Mouse (Mus musculus) effector memory CD4-positive, alpha-beta T cell, adult 7 months (primary cell): Measurements from ENCODE around the gene Shisa7. TPM values are rescaled to one million over a fixed set of nuclear protein-coding genes. Genes with fewer than 3 reads are reported as not detected.

Source experiments
- polyA plus RNA-seq: library from polyadenylated mRNA; unstranded; fragments of 100-300 nt; shearing (Covaris generic); gene quantifications from one replicate; pipeline ENCODE4 v1.2.1, GENCODE M21; 2017

The Shisa7 gene
- not detected for polyA plus RNA-seq

DNA sequence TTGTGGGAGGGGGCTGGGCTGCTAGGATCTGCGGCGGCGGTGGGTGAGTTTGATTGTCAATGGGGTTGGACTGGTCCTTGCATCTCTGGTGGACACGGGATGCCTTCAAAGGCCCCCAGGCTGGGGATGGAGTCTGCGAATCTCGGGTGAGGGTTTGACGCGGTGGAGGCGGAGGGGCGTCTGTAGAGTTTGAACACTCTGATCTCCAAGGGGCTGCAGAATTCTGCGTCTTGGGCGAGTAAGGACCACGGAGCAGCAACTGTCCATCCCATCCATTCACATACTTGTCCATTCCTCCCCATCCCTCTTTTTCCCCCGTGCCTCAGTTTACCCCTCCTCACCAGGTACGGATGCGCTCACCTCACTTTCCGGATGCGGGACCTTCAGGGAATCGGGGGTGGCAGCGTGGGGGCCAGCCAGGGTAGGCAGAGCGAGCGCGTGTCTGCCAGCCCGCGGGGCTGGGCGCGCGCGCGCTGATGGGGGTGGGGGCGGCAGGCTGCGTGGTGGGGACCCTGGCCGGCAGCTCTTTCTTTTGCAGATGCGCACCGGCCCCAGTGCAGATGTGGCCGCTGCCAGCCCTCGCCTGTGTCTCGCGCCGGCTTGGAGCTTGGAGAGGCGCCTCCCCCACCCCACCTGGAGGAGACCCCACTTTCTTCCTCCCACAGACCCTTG is at the start of gene Shisa7:
Shisa7 (minus strand) TSS at position 452 of the 672 bp plus-strand sequence.

DNA sequence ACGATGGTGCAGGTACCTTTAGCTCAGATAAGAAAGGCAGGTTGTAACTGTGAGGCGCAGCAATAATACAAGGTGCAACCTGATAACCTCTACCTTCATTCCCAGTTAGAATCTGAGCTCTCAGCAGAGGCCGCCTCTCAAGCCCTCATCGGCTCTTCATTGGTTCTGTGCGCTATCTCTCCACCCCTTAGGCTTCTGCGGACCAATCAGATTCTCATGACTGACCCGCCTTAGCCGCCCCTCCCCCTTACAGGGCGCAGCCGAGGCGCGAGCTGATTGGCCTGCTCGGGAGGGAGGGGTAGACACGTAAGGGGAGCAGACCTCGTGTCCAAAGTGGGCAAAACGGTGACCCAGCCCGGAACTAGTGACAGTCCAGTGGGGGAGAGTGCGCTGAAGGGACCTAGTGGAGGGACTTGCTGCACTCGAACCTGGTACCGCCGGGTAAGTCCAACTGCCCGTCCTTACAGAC is 32.3 kb upstream of the Shisa7 start, which contains the start of gene Isoc2a:
Isoc2a (plus strand) TSS at position 401 of the 469 bp plus-strand sequence.

DNA sequence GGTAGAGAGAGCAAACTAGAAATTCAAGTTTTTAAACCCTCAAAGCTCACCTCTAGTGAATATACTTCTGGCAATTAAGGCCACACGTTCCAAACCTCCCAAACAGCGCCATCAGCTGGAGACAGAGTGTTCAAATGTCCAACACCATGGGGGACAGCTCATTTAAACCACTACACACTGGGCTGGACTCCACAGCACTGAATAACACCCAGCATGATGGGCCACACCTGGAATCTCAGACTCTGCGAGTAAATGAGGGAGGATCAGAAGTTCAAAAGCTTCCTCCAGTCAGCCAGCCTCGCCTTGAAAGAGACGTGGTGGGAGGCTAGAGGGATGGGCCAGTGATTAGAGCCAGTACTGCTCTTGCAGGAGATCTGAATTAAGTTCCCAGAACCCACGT is 25.6 kb upstream of the Shisa7 start, which contains the start of gene Isoc2b:
Isoc2b (minus strand) TSS at position 126 of the 400 bp plus-strand sequence.

DNA sequence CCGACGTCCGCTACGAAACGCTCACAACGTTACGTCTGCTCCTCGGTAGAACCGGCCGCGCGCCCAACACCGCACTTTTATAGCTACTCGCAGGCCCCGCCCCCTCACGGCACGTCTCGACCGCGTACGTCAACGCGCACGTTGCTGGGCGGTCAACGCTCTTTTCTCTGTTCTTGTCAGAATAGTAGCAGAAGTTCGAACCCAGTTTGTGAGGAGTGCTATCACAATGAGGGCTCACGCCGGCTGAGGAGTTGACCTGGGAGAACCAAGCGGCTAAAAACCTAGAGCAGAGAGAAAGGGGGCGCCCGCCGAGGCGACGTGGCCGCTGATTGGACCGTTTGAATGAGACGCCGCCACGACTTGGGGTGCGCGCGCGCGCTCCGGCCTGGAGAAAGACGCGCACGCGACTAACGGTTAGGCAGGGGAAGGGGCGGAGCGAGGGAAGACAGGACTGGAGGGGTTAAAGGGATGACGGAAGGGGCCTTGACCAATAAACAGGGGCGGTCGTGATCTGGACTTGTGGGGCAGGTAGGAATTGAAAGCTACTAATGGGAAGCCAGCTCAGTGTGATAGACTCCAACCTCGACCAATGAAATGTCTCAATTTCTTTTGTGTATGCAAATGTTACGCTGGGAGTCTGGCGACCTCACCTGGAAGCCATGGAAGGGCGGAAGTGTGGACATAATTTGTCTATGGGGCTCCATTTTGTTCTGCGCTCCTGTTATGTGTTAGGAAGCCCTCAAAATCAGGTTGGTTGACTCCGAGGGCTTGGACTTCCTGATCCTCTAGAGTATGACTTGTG is 32.0 kb downstream of the Shisa7 start, which contains the start of gene Ube2s:
Ube2s (minus strand) TSS at position 288 of the 802 bp plus-strand sequence.

DNA sequence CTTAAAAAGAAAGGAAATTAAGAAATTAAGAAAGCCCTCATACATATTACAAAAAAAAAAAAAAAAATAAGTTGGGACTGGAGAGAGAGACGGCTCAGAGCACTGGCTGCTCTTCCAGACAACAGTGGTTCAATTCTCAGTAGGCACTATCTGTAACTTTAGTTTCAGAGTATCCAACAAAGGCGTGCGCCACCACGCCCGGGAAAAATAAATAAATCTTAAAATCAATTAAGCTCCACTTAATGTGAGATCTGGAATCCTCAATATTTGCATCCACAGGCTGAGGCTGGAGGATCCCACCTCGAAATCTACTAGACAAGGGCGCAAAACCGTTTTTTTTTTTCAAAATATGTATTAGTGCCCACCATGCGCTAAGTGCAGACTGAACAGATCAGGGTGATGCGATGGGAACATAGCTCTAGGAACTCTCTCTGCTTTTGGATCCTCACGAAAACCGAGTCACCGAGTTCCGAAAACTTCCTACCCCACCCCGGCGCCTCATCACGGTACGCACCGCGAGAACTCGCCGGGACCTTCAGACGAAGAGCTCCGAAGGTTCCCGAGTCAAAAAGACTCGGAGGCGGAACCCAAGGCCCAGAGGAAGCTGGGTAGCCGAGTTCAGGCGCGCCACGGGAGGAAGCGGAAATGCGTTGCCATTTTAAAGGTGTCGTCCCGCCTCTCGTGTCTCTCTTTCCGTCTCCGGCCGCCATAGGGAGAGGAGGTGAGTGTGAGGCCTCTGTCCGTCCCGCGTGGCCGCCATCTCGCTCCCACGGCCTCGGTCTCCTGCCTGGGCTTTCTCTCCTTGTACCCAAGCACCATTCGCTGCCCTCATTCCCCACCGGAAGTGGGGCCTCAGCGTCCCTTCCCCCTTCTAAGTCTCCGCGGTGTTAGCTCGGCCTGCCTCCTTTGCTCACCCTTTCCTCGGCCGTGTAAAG is 52.0 kb downstream of the Shisa7 start, which contains the start of gene Rpl28:
Rpl28 (plus strand) TSS at position 597 of the 935 bp plus-strand sequence.

DNA sequence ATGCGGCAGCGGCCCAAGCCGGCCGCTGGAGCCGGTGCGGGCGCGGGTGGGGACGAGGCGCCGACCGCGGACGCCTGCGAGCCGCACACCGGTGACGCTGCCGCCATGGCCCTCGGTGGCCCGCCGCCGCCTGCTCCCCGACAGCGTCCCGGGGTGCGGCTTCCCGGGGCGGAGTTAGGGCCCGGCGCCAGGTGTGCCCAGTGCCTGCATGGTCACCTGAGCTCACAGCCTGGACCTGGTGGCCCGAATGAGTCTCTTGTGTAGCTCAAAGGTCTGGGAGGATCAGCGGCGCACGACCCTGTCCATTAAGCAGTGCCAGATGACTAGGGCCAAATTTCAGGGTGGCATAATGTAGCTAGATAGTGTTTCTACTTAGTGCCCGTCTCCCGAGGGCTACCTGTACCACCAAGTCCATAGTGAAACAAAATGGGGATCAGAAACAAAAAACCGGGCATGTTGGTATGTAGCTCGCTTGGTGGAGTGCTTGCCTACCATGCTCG is 55.0 kb downstream of the Shisa7 start, which contains the start of gene Tmem238:
Tmem238 (minus strand) TSS at position 221 of the 500 bp plus-strand sequence.

DNA sequence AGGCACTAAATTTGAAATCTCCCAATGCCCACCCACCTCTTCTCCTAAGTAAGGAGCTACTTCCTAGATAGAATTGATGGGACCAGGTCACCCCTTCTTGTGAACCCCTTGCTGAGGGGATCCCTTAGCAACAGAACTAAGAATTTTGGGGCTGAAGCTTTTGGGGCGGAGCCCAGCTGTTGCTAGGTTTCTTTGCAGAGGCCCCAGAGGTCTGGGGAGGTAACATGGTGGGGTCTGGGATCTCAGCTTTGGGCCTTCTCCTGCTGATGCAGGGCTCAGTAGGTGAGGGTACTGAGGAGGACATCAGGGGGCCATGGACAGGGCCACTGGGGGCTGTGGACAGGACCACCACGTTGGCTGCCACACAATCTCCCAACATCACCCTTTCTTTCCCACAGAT is 61.7 kb downstream of the Shisa7 start, which contains the start of the genes Il11 and Tmem190:
Il11 (minus strand) TSS at position 101 of the 400 bp plus-strand sequence.
Tmem190 (plus strand) TSS at position 179 of the 400 bp plus-strand sequence.

Other genes with a start within 250 kb of the Shisa7 start
- gene Ptprh, start 240.7 kb downstream of the Shisa7 start, polyA plus RNA-seq: not detected
- gene Tmem86b, start 213.3 kb downstream of the Shisa7 start, polyA plus RNA-seq: 11.7 TPM
- gene Ppp6r1, start 185.7 kb downstream of the Shisa7 start, polyA plus RNA-seq: 243 TPM
- gene Hspbp1, start 159.6 kb downstream of the Shisa7 start, polyA plus RNA-seq: 62.4 TPM
- gene Brsk1, start 154.1 kb downstream of the Shisa7 start, polyA plus RNA-seq: not detected
- not detected for gene Tmem150b, start 119.4 kb downstream of the Shisa7 start, polyA plus RNA-seq
- gene Kmt5c, start 104.6 kb downstream of the Shisa7 start, polyA plus RNA-seq: 29.2 TPM
- not detected for gene Cox6b2, start 91.6 kb downstream of the Shisa7 start, polyA plus RNA-seq
- not detected for gene Fam71e2, start 73.4 kb downstream of the Shisa7 start, polyA plus RNA-seq
- 0.67 TPM for gene Il11, start 61.8 kb downstream of the Shisa7 start, polyA plus RNA-seq
- not detected for gene Tmem190, start 61.8 kb downstream of the Shisa7 start, polyA plus RNA-seq
- 8.3 TPM for gene Tmem238, start 55.0 kb downstream of the Shisa7 start, polyA plus RNA-seq
- 215 TPM for gene Rpl28, start 51.8 kb downstream of the Shisa7 start, polyA plus RNA-seq
- 275 TPM for gene Ube2s, start 32.1 kb downstream of the Shisa7 start, polyA plus RNA-seq
- 6.2 TPM for gene Isoc2b, start 25.6 kb upstream of the Shisa7 start, polyA plus RNA-seq
- 0.33 TPM for gene Isoc2a, start 32.5 kb upstream of the Shisa7 start, polyA plus RNA-seq
- gene Gm36210, start 61.8 kb upstream of the Shisa7 start, polyA plus RNA-seq: not detected
- 2.3 TPM for gene Zfp628, start 70.5 kb upstream of the Shisa7 start, polyA plus RNA-seq
- not detected for gene Nat14, start 77.3 kb upstream of the Shisa7 start, polyA plus RNA-seq
- not detected for gene Ssc5d, start 81.1 kb upstream of the Shisa7 start, polyA plus RNA-seq
- gene Sbk2, start 119.7 kb upstream of the Shisa7 start, polyA plus RNA-seq: not detected
- not detected for gene Sbk3, start 126.5 kb upstream of the Shisa7 start, polyA plus RNA-seq
- 20.4 TPM for gene Zfp579, start 151.5 kb upstream of the Shisa7 start, polyA plus RNA-seq
- 17.9 TPM for gene Zfp524, start 169.7 kb upstream of the Shisa7 start, polyA plus RNA-seq
- 48.5 TPM for gene Fiz1, start 170.0 kb upstream of the Shisa7 start, polyA plus RNA-seq
- 5.2 TPM for gene Gm44973, start 170.8 kb upstream of the Shisa7 start, polyA plus RNA-seq
- gene Zfp865, start 175.7 kb upstream of the Shisa7 start, polyA plus RNA-seq: 6.4 TPM
- gene Ccdc106, start 175.9 kb upstream of the Shisa7 start, polyA plus RNA-seq: not detected
- 0.62 TPM for gene 4632433K11Rik, start 189.4 kb upstream of the Shisa7 start, polyA plus RNA-seq
- gene Zfp784, start 193.8 kb upstream of the Shisa7 start, polyA plus RNA-seq: 2.7 TPM
- gene Zfp580, start 206.8 kb upstream of the Shisa7 start, polyA plus RNA-seq: 1.4 TPM
- gene U2af2, start 217.4 kb upstream of the Shisa7 start, polyA plus RNA-seq: 100 TPM
- 21.3 TPM for gene Epn1, start 235.5 kb upstream of the Shisa7 start, polyA plus RNA-seq